Mouse (Mus musculus): ENCODE measurements around the gene Tmprss2. TPM values are rescaled to one million over a fixed set of nuclear protein-coding genes. Genes with fewer than 3 reads are reported as not detected.

Gene Tmprss2
- polyA plus RNA-seq, 1 experiment from 2014 or later: not detected

- peaks cover 1% of the 10 kb centered on the region; the same call in 1 of the 2 replicates for H3K9me3 ChIP-seq (ENCODE audit: control insufficient read depth, low read length)
- 7% methylated on average over 3 of the region's 3 CpGs for whole genome bisulfite sequencing
- no peak overlapping the region for H3K4me3 ChIP-seq (replicated peaks; ENCODE audit: low read length)
- H3K27me3 ChIP-seq (ENCODE audit: control insufficient read depth, insufficient read depth, low read length): no peaks in the 10 kb centered on the region
- H3K4me1 ChIP-seq (replicated peaks; ENCODE audit: control insufficient read depth, insufficient read depth, low read length): 0 out of 2 replicates have a peak, but pooled peaks cover 4% of the 10 kb centered on the region
- ATAC-seq (ENCODE audit: low FRiP score): peak; percentile 84
- peak; percentile 28 for DNase-seq (ENCODE audit: low spot score)
- peak overlapping the region; percentile 15; the same call in 1 of the 2 replicates for H3K4me2 ChIP-seq (replicated peaks)
- no peaks in the 10 kb centered on the region for H3K36me3 ChIP-seq (replicated peaks; ENCODE audit: control insufficient read depth, insufficient read depth)
- H3K27ac ChIP-seq: peak overlapping the region; percentile 41; the same call in 1 of the 2 replicates
- no peak overlapping the region for H3K9ac ChIP-seq
These were observed 75.1 kb downstream of the Tmprss2 start for GRCm38 (mm10) chr16:97535808-97536413.

DNA sequence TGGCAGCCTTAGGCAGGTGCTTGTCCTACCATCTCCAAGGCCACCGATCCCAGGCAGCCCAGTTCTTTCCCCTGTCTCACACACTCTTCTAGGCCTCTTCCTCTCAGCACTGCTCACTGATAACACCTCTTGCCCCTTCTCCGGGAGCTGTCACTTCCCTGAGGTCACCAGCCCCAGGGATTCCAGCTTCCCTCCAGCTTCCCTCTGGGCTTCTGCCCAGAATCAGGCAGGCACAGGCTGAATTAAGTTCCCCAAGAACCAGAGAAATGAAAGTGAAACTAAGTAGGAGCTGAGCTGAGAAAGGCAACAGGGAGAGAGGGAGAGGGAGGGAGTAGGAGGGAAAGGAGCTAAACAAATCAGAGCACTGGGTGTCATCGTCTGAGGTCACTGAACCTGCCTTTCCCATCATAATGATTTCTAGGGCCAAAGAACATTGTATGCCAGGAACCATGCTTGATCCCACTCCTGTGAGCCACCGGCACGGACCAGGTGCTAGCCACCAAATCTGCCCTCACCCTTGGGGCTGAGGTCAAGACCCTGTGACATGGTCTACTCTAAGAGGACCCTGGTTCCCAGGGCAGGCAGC is 76.0 kb downstream of the Tmprss2 start:
- Histone ChIP-seq H3K4me3 (replicated peaks; ENCODE audit: low read length) (no peak overlapping the region), H3K9me3 (ENCODE audit: control insufficient read depth, low read length) (no peaks in the 10 kb centered on the region), H3K27ac (peak overlapping the region; percentile 41; the same call in 1 of the 2 replicates), H3K9ac (no peak overlapping the region), H3K4me1 (replicated peaks; ENCODE audit: control insufficient read depth, insufficient read depth, low read length) (0 out of 2 replicates have a peak, but pooled peaks cover 4% of the 10 kb centered on the region), H3K27me3 (ENCODE audit: control insufficient read depth, insufficient read depth, low read length) (no peaks in the 10 kb centered on the region), H3K36me3 (replicated peaks; ENCODE audit: control insufficient read depth, insufficient read depth) (no peaks in the 10 kb centered on the region), H3K4me2 (replicated peaks) (0 out of 2 replicates have a peak overlapping the region, but pooled peaks have one; percentile 10)
- 49% methylated on average over 5 of the region's 5 CpGs for WGBS
- DNase-seq (ENCODE audit: low spot score): no peak
- ATAC-seq (ENCODE audit: low FRiP score): peak; percentile 23; the same call in 1 of the 2 replicates

DNA sequence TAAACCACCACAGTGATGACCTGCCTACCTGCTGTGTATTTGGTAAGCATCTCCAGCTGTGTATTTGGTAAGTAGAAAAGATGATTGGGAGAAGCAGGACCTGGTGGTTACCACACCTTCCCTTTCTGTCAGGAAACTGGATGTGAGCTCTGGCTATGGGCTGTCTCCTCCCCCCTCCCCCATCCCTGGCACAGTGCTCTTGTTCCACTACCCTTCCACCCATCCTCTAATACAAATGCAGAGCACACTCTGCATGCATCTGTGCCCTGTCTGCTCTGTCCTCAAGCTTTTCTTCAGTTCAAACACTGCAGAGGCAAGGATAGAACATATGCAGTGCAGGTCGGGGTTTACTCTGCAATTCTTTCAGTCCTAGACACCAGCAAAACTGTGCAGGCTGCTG is 76.5 kb downstream of the Tmprss2 start:
- H3K4me2 ChIP-seq (replicated peaks): 0 out of 2 replicates have a peak overlapping the region, but pooled peaks have one; percentile 10
- H3K36me3 ChIP-seq (replicated peaks; ENCODE audit: control insufficient read depth, insufficient read depth): no peaks in the 10 kb centered on the region
- DNase-seq (ENCODE audit: low spot score) (no peak), ATAC-seq (ENCODE audit: low FRiP score) (no peak)
- whole genome bisulfite sequencing: 78% methylated on average over 1 of the region's 1 CpGs
- H3K9me3 ChIP-seq (ENCODE audit: control insufficient read depth, low read length): no peaks in the 10 kb centered on the region
- H3K27ac ChIP-seq: peak overlapping the region; percentile 41; the same call in 1 of the 2 replicates
- H3K4me3 ChIP-seq (replicated peaks; ENCODE audit: low read length): no peak overlapping the region
- H3K9ac ChIP-seq: no peak overlapping the region
- H3K4me1 ChIP-seq (replicated peaks; ENCODE audit: control insufficient read depth, insufficient read depth, low read length): 0 out of 2 replicates have a peak, but pooled peaks cover 4% of the 10 kb centered on the region
- no peaks in the 10 kb centered on the region for H3K27me3 ChIP-seq (ENCODE audit: control insufficient read depth, insufficient read depth, low read length)

DNA sequence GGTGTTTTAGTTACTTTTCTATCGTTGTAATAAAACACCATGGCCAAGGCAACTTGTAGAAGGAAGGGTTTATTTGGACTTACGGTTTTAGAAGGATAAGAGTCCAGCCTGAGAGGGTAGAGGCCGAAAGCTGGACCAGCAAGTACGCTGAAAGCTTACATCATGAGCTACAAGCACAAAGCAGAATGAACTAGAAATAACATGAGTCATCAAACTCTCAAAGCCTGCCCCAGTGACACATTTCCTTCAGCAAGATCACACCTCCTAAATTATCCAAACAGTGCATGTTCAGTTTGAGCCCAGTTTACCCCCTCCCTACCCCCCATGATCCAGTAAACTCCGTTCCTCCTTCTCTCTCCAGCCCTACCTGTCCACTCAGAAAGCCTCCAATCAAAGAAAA is 77.2 kb downstream of the Tmprss2 start:
- Histone ChIP-seq H3K9ac (no peak overlapping the region), H3K9me3 (ENCODE audit: control insufficient read depth, low read length) (no peaks in the 10 kb centered on the region), H3K36me3 (replicated peaks; ENCODE audit: control insufficient read depth, insufficient read depth) (no peaks in the 10 kb centered on the region), H3K4me2 (replicated peaks) (no peak overlapping the region), H3K27me3 (ENCODE audit: control insufficient read depth, insufficient read depth, low read length) (no peaks in the 10 kb centered on the region), H3K27ac (no peak overlapping the region), H3K4me3 (replicated peaks; ENCODE audit: low read length) (no peak overlapping the region), H3K4me1 (replicated peaks; ENCODE audit: control insufficient read depth, insufficient read depth, low read length) (0 out of 2 replicates have a peak, but pooled peaks cover 4% of the 10 kb centered on the region)
- WGBS: 96% methylated on average over 5 of the region's 5 CpGs
- DNase-seq (ENCODE audit: low spot score): no peak
- no peak for ATAC-seq (ENCODE audit: low FRiP score)

- H3K27ac ChIP-seq: no peak overlapping the region
- WGBS: 90% methylated on average over 1 of the region's 1 CpGs
- no peak overlapping the region for H3K9ac ChIP-seq
- DNase-seq (ENCODE audit: low spot score): no peak
- 0 out of 2 replicates have a peak, but pooled peaks cover 4% of the 10 kb centered on the region for H3K4me1 ChIP-seq (replicated peaks; ENCODE audit: control insufficient read depth, insufficient read depth, low read length)
- no peak for ATAC-seq (ENCODE audit: low FRiP score)
- no peak overlapping the region for H3K4me3 ChIP-seq (replicated peaks; ENCODE audit: low read length)
- H3K27me3 ChIP-seq (ENCODE audit: control insufficient read depth, insufficient read depth, low read length): no peaks in the 10 kb centered on the region
- no peaks in the 10 kb centered on the region for H3K9me3 ChIP-seq (ENCODE audit: control insufficient read depth, low read length)
- no peaks in the 10 kb centered on the region for H3K36me3 ChIP-seq (replicated peaks; ENCODE audit: control insufficient read depth, insufficient read depth)
- H3K4me2 ChIP-seq (replicated peaks): no peak overlapping the region
These were observed 77.9 kb downstream of the Tmprss2 start for GRCm38 (mm10) chr16:97533126-97533525.

GRCm38 (mm10) chr16:97529241-97529640 is 81.8 kb downstream of the Tmprss2 start:
- DNase-seq (ENCODE audit: low spot score): no peak
- WGBS: 84% methylated on average over 2 of the region's 2 CpGs
- ATAC-seq (ENCODE audit: low FRiP score): no peak
- Histone ChIP-seq H3K9me3 (ENCODE audit: control insufficient read depth, low read length) (no peaks in the 10 kb centered on the region), H3K4me1 (replicated peaks; ENCODE audit: control insufficient read depth, insufficient read depth, low read length) (no peaks in the 10 kb centered on the region), H3K27ac (no peak overlapping the region), H3K9ac (no peak overlapping the region), H3K4me2 (replicated peaks) (no peak overlapping the region), H3K36me3 (replicated peaks; ENCODE audit: control insufficient read depth, insufficient read depth) (no peaks in the 10 kb centered on the region), H3K27me3 (ENCODE audit: control insufficient read depth, insufficient read depth, low read length) (no peaks in the 10 kb centered on the region), H3K4me3 (replicated peaks; ENCODE audit: low read length) (no peak overlapping the region)

- 15% methylated on average over 1 of the region's 1 CpGs for WGBS
- no peaks in the 10 kb centered on the region for H3K4me1 ChIP-seq (replicated peaks; ENCODE audit: control insufficient read depth, insufficient read depth, low read length)
- ATAC-seq (ENCODE audit: low FRiP score) (no peak), DNase-seq (ENCODE audit: low spot score) (peak; percentile 82)
- H3K27me3 ChIP-seq (ENCODE audit: control insufficient read depth, insufficient read depth, low read length): no peaks in the 10 kb centered on the region
- no peaks in the 10 kb centered on the region for H3K9me3 ChIP-seq (ENCODE audit: control insufficient read depth, low read length)
- H3K4me3 ChIP-seq (replicated peaks; ENCODE audit: low read length): no peak overlapping the region
- no peaks in the 10 kb centered on the region for H3K36me3 ChIP-seq (replicated peaks; ENCODE audit: control insufficient read depth, insufficient read depth)
- no peak overlapping the region for H3K27ac ChIP-seq
- no peak overlapping the region for H3K4me2 ChIP-seq (replicated peaks)
- no peak overlapping the region for H3K9ac ChIP-seq
These were observed 88.0 kb downstream of the Tmprss2 start for GRCm38 (mm10) chr16:97523024-97523423.

DNA sequence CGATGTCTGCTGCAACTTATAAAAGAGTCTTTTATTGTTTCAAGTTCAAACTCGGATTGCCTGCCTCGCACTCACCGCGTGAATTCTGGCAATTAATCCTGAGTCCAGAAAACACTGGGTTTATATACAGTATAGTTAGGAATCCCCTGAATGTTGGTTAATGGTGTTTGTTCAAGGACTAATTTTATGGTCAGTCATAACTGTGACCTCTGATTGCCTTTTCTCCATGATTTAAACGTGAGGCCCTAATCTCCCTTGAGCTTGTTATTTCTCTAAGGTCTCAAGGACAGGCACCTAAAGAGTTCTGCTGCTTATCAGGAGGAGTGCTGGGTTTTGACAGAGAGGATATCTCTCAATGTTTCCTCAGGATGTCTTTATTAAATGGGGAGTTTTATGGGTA is 89.0 kb downstream of the Tmprss2 start:
- H3K27me3 ChIP-seq (ENCODE audit: control insufficient read depth, insufficient read depth, low read length): no peaks in the 10 kb centered on the region
- DNase-seq (ENCODE audit: low spot score) (no peak), ATAC-seq (ENCODE audit: low FRiP score) (no peak)
- H3K27ac ChIP-seq: no peak overlapping the region
- no peak overlapping the region for H3K4me3 ChIP-seq (replicated peaks; ENCODE audit: low read length)
- H3K9ac ChIP-seq: no peak overlapping the region
- H3K4me1 ChIP-seq (replicated peaks; ENCODE audit: control insufficient read depth, insufficient read depth, low read length): no peaks in the 10 kb centered on the region
- WGBS: 88% methylated on average over 6 of the region's 6 CpGs
- H3K36me3 ChIP-seq (replicated peaks; ENCODE audit: control insufficient read depth, insufficient read depth): no peaks in the 10 kb centered on the region
- H3K9me3 ChIP-seq (ENCODE audit: control insufficient read depth, low read length): no peaks in the 10 kb centered on the region
- no peak overlapping the region for H3K4me2 ChIP-seq (replicated peaks)

GRCm38 (mm10) chr16:97516341-97516740 is 94.7 kb downstream of the Tmprss2 start:
- no peaks in the 10 kb centered on the region for H3K27me3 ChIP-seq (ENCODE audit: control insufficient read depth, insufficient read depth, low read length)
- H3K36me3 ChIP-seq (replicated peaks; ENCODE audit: control insufficient read depth, insufficient read depth): no peaks in the 10 kb centered on the region
- H3K9ac ChIP-seq: no peak overlapping the region
- no peak overlapping the region for H3K4me2 ChIP-seq (replicated peaks)
- 71% methylated on average over 3 of the region's 3 CpGs for WGBS
- no peak for DNase-seq (ENCODE audit: low spot score)
- H3K9me3 ChIP-seq (ENCODE audit: control insufficient read depth, low read length): no peaks in the 10 kb centered on the region
- no peak overlapping the region for H3K4me3 ChIP-seq (replicated peaks; ENCODE audit: low read length)
- H3K4me1 ChIP-seq (replicated peaks; ENCODE audit: control insufficient read depth, insufficient read depth, low read length): no peaks in the 10 kb centered on the region
- no peak overlapping the region for H3K27ac ChIP-seq
- ATAC-seq (ENCODE audit: low FRiP score): no peak

Measured in hindbrain, embryonic 14.5 days (tissue).